Mouse (Mus musculus) kidney, postnatal 36 days (tissue): Measurements from ENCODE around the gene Gm49337.
A peak's percentile ranks its signal among the peaks of the same experiment; 100 is the strongest.

Experiments used
- DNase-seq, 2 experiments: peaks; one replicate each; pipeline ENCODE4 v3.0.0; 2021 to 2022; ENCODE audit warnings: mixed read lengths in 2 of 2

The Gm49337 gene

GRCm38 (mm10) chr4:116173072-116173471, at the start of gene Gm49337, which contains the start of gene 1700042G07Rik:
TSS of gene Gm49337 (plus strand) at chr4:116173384.
TSS of gene 1700042G07Rik (plus strand) at chr4:116173372.
- DNase-seq, result no peak

GRCm38 (mm10) chr4:116123602-116124519, 49.3 kb upstream of the Gm49337 start, which contains the start of the genes Rad54l and Pomgnt1:
TSS of gene Rad54l (minus strand) at chr4:116123690.
TSS of gene Pomgnt1 (plus strand) at chr4:116123840.
- peak; percentile 89 to 90 for DNase-seq

GRCm38 (mm10) chr4:116125803-116126386, 47.3 kb upstream of the Gm49337 start:
- DNase-seq, result no peak

- DNase-seq, result no peak
These were observed 45.2 kb upstream of the Gm49337 start for GRCm38 (mm10) chr4:116127956-116128355.

- DNase-seq, result no peak
These were observed 40.1 kb upstream of the Gm49337 start for GRCm38 (mm10) chr4:116133126-116133525.

GRCm38 (mm10) chr4:116134990-116135389, 38.2 kb upstream of the Gm49337 start:
- no peak for DNase-seq

- no peak for DNase-seq
These were observed 35.7 kb upstream of the Gm49337 start for GRCm38 (mm10) chr4:116137421-116137996.

GRCm38 (mm10) chr4:116140801-116141574, 32.2 kb upstream of the Gm49337 start:
- DNase-seq, result no peak

- no peak for DNase-seq
These were observed 31.4 kb upstream of the Gm49337 start for GRCm38 (mm10) chr4:116141736-116142135.

GRCm38 (mm10) chr4:116142269-116142668, 30.9 kb upstream of the Gm49337 start:
- no peak for DNase-seq

- DNase-seq, result peak; percentile 38 to 45
These were observed 29.8 kb upstream of the Gm49337 start for GRCm38 (mm10) chr4:116143317-116143811.

- DNase-seq, result peak; percentile 72 to 85
These were observed 29.1 kb upstream of the Gm49337 start for GRCm38 (mm10) chr4:116143891-116144717.

GRCm38 (mm10) chr4:116149812-116150155, 23.4 kb upstream of the Gm49337 start:
- DNase-seq, result no peak

GRCm38 (mm10) chr4:116150156-116150861, 22.9 kb upstream of the Gm49337 start:
- DNase-seq, result peak; percentile 66 to 89

GRCm38 (mm10) chr4:116150862-116151221, 22.3 kb upstream of the Gm49337 start:
- no peak for DNase-seq

GRCm38 (mm10) chr4:116151238-116151637, 21.9 kb upstream of the Gm49337 start, which contains the start of gene Lurap1:
TSS of gene Lurap1 (minus strand) at chr4:116151338.
- no peak for DNase-seq

GRCm38 (mm10) chr4:116152702-116153101, 20.5 kb upstream of the Gm49337 start:
- no peak for DNase-seq

- peak; percentile 47 to 60 for DNase-seq
These were observed 15.3 kb upstream of the Gm49337 start for GRCm38 (mm10) chr4:116157882-116158281.

- DNase-seq, result peak in 1 of 2 experiments; percentile 64
These were observed 13.3 kb upstream of the Gm49337 start for GRCm38 (mm10) chr4:116159912-116160311.

- DNase-seq, result no peak
These were observed 12.4 kb upstream of the Gm49337 start for GRCm38 (mm10) chr4:116160769-116161168.

GRCm38 (mm10) chr4:116162142-116162541, 11.0 kb upstream of the Gm49337 start:
- DNase-seq, result peak; percentile 65
